Comparison of ENCODE assay signal across 11 mouse cellular contexts in the genomic region with DNA sequence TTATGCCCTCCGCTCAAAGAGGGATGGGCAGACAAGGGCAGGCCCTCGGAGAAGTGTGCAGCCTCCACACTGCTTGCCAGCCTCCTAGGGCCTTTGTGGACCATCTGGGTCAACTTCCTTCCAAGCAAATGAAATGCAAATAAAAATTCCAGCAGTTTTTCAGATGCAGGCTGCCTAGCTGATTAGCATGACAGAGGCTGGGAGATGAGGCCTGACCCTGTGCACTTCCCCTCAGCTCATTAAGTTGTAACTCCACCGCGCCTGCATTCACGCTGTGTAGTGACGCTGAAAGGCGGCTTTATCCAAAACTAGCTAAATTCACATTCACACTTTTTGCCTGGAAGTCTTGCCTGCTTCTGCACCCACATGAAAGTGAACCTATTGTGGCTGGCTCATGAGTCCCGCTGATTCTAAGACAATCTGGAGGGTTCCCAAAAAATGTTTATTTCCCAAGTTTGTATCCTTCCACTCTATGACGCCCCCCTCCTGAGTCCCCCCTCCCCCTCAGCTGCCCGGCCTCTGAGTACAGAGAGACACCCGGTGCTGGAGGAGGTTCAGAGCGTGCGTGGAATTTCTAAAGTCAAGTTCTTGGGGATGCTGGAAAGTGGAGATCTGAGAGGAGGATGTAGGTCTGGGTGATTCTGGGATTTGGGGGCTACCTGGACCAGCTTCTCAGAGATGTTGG. TPM values are rescaled to one million over a fixed set of nuclear protein-coding genes. Genes with fewer than 3 reads are reported as not detected.
A peak's percentile ranks its signal among the peaks of the same experiment; 100 is the strongest.
DNase-seq lines count a peak whose midpoint lies in the region; ATAC-seq lines count a peak whose summit lies in the region.
"Had no signal": no experiment of that assay in that cellular context is flagged by ENCODE, and none has a peak within 500 bp of the region (broad histone marks: within the 10 kb centered on the region; RNA-seq: fewer than 3 reads in every experiment).

No protein-coding gene starts in this region.

- peak; percentile 5 for DNase-seq in cerebellum, adult 9-10 months
- DNase-seq in cerebellum, adult 11-12 months, result no peak
- peak; percentile 43 for DNase-seq in MN1 (ENCODE audit: low spot score)
- peak; percentile 75 for DNase-seq in midbrain, embryonic 10.5 days (ENCODE audit: low spot score)
- DNase-seq in lung, postnatal 10 days, result no peak
- DNase-seq in thymus, adult 18-20 months, result no peak
- no peak for DNase-seq in gastrocnemius, adult 8-10 months (ENCODE audit: low spot score in 2 of 2)
- DNase-seq: heart, adult 18-20 months; lung, adult 2 months had no signal

- no peak overlapping the region for H3K4me2 ChIP-seq in forebrain, embryonic 15.5 days (replicated peaks)

- H3K27me3 ChIP-seq in forebrain, embryonic 15.5 days, result peaks cover 69% of the 10 kb centered on the region
- peaks cover 96% of the 10 kb centered on the region for H3K27me3 ChIP-seq in midbrain, embryonic 10.5 days (ENCODE audit: low read depth, poor library complexity, severe bottlenecking)

- no peaks in the 10 kb centered on the region for H3K9me3 ChIP-seq in forebrain, embryonic 15.5 days
- 0 out of 2 replicates have a peak, but pooled peaks cover 7% of the 10 kb centered on the region for H3K9me3 ChIP-seq in midbrain, embryonic 10.5 days (replicated peaks)

- H3K9ac ChIP-seq in forebrain, embryonic 15.5 days (replicated peaks), result no peak overlapping the region

- no peaks in the 10 kb centered on the region for H3K36me3 ChIP-seq in forebrain, embryonic 15.5 days
- H3K36me3 ChIP-seq in midbrain, embryonic 10.5 days, result no peaks in the 10 kb centered on the region

- ATAC-seq in forebrain, embryonic 15.5 days (replicated peaks), result peak; percentile 94

- H3K4me3 ChIP-seq in forebrain, embryonic 15.5 days, result no peak overlapping the region
- H3K4me3 ChIP-seq in midbrain, embryonic 10.5 days, result peak overlapping the region; percentile 38

- no peak overlapping the region for H3K27ac ChIP-seq in forebrain, embryonic 15.5 days (replicated peaks)
- peak overlapping the region; percentile 69 for H3K27ac ChIP-seq in midbrain, embryonic 10.5 days (replicated peaks)

- H3K4me1 ChIP-seq in forebrain, embryonic 15.5 days, result peaks cover 17% of the 10 kb centered on the region
- peaks cover 31% of the 10 kb centered on the region for H3K4me1 ChIP-seq in midbrain, embryonic 10.5 days

- under 1% methylated on average over 13 of the region's 13 CpGs for WGBS in forebrain, embryonic 15.5 days
- WGBS in midbrain, embryonic 10.5 days, result 2% methylated on average over 13 of the region's 13 CpGs

RNA-seq across cellular contexts. Expression of a gene that starts 32.9 kb away (rescaled TPM):
- polyA plus RNA-seq in forebrain, embryonic 15.5 days (2015; fragmentation: Nextera tagmentation; extraction: Ambion mirVana), result 2.1 and 3.3 TPM in 2 replicates
- polyA plus RNA-seq in midbrain, embryonic 10.5 days (2016; fragmentation: Nextera tagmentation; extraction: Ambion mirVana), result 7.0 and 11.1 TPM in 2 replicates
- total RNA-seq in gastrocnemius, adult 8-10 months (2022), result not detected
- total RNA-seq: heart, adult 18-20 months had no signal
- polyA plus RNA-seq: large intestine, adult 2 months; lung, adult 2 months had no signal

Comparison
In these comparisons a context has a peak if more than half of its experiments do, and no peak if none do; other contexts are left out.
1. DNase-seq: peak in cerebellum, adult 9-10 months (single experiment), MN1 (single experiment) and midbrain, embryonic 10.5 days (single experiment); none in cerebellum, adult 11-12 months (single experiment), lung, postnatal 10 days (single experiment), thymus, adult 18-20 months (0 of 2) and gastrocnemius, adult 8-10 months (0 of 2).